Mouse (Mus musculus) embryo, embryonic 10.5 days (tissue): ENCODE results near the gene Zfp52.
A peak's percentile ranks its signal among the peaks of the same experiment; 100 is the strongest.

Source experiments
- DNase-seq: peaks from one replicate; pipeline ENCODE4 v3.0.0-alpha.2; 2015; ENCODE audit warnings: low spot score

Zfp52 gene

GRCm38 (mm10) chr17:21535096-21536001 is at the start of gene Zfp52:
Gene Zfp52, plus strand, starts transcription at chr17:21535539.
- peak; percentile 68 for DNase-seq

GRCm38 (mm10) chr17:21488760-21489499 is 46.4 kb upstream of the Zfp52 start, which contains the start of gene Zfp53:
Gene Zfp53, plus strand, starts transcription at chr17:21488998.
- DNase-seq: peak; percentile 91

GRCm38 (mm10) chr17:21489500-21490001 is 45.8 kb upstream of the Zfp52 start:
- DNase-seq: no peak

- DNase-seq: no peak
Observed at GRCm38 (mm10) chr17:21501365-21501764, 34.0 kb upstream of the Zfp52 start.

- DNase-seq: no peak
Observed at GRCm38 (mm10) chr17:21504524-21504923, 30.8 kb upstream of the Zfp52 start.

GRCm38 (mm10) chr17:21506258-21506657 is 29.1 kb upstream of the Zfp52 start:
- no peak for DNase-seq

GRCm38 (mm10) chr17:21509756-21510155 is 25.6 kb upstream of the Zfp52 start:
- DNase-seq: no peak

- DNase-seq: peak; percentile 90
Observed at GRCm38 (mm10) chr17:21515403-21516105, 19.8 kb upstream of the Zfp52 start.

- peak; percentile 84 for DNase-seq
Observed at GRCm38 (mm10) chr17:21516201-21517129, 18.9 kb upstream of the Zfp52 start.

GRCm38 (mm10) chr17:21517130-21517671 is 18.1 kb upstream of the Zfp52 start:
- DNase-seq: no peak

- no peak for DNase-seq
Observed at GRCm38 (mm10) chr17:21526270-21526669, 9.1 kb upstream of the Zfp52 start.

- no peak for DNase-seq
Observed at GRCm38 (mm10) chr17:21530645-21531330, 4.6 kb upstream of the Zfp52 start.

- DNase-seq: no peak
Observed at GRCm38 (mm10) chr17:21531621-21532020, 3.7 kb upstream of the Zfp52 start.

GRCm38 (mm10) chr17:21532101-21532951 is 3.0 kb upstream of the Zfp52 start:
- DNase-seq: peak; percentile 86

- no peak for DNase-seq
Observed at GRCm38 (mm10) chr17:21533961-21534360, 1.4 kb upstream of the Zfp52 start.

GRCm38 (mm10) chr17:21534460-21535095 is 761 bp upstream of the Zfp52 start:
- DNase-seq: peak; percentile 92

GRCm38 (mm10) chr17:21536096-21536495 is 757 bp downstream of the Zfp52 start:
- no peak for DNase-seq

- DNase-seq: no peak
Observed at GRCm38 (mm10) chr17:21536676-21537075, 1.3 kb downstream of the Zfp52 start.

- no peak for DNase-seq
Observed at GRCm38 (mm10) chr17:21557831-21558230, 22.5 kb downstream of the Zfp52 start.
